Mouse (Mus musculus): ENCODE results near the gene Klra5.
"Not testable (repeated sequence)": the region's sequence is repeated elsewhere in the genome, so short reads cannot be mapped to it uniquely, and the experiment has no call there.

Klra5 gene

DNA sequence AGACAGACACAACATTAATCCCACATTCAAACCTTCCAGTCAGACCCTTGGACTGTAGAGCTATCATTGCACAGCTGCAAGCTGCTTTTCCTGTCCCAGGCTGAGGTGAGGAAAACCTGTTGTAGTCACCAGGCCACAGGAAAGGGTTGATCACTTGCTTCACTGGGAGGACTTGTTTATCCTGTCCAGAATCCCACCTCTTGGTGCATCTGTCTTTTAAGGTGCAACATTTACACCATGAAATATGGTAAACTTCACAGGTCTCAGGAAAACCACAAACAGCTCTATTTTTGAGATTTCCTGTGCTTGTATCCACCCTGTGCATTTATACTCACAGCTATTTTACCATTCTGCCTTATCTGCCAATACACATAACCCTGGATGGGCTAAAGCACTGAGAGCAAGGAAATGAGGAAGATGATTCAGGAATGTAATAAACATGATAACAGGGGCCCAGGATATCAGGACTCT lies at the start of gene Klra5:
Klra5 (minus strand) TSS at position 175 of the 471 bp plus-strand sequence.
- DNase-seq (ENCODE audit: low spot score in 2 of 2) = not testable (repeated sequence)

DNA sequence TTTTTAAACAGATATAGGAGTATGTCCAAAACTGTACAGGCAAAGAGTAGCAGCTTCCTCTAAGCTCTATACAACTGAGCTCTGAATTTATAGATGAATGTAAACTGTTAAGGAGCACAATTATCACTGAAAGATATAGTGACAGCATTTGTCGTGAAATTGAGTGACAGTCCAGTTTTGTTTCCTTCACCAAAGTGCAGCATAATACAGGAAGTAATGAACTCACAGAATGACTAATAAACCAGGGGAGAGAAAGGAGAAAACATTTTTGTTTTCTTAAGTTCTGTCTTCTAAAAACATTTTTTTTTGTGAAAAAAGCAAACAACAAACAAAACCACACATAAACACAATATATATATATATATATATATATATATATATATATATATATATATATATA lies 454 bp downstream of the Klra5 start:
- DNase-seq (ENCODE audit: low spot score in 2 of 2) = no peak

GRCm38 (mm10) chr6:129882525-129882924 lies 34.9 kb downstream of the Klra5 start:
- no peak for DNase-seq (ENCODE audit: low spot score in 2 of 2)

- no peak for DNase-seq (ENCODE audit: low spot score in 2 of 2)
Measured at GRCm38 (mm10) chr6:129876549-129876948, 40.9 kb downstream of the Klra5 start, which contains the start of gene Klra17. Gene Klra17 (minus strand): TSS chr6:129876672.

GRCm38 (mm10) chr6:129862349-129862748 lies 55.1 kb downstream of the Klra5 start, which contains the start of gene Gm17631:
Gene Gm17631 (plus strand): TSS chr6:129862649.
- DNase-seq (ENCODE audit: low spot score in 2 of 2) = not testable (repeated sequence)

All from right cerebral cortex, postnatal 36 days (tissue).